Mouse (Mus musculus) olfactory bulb, adult 2 months (tissue): Measurements from ENCODE around the gene Slc35e2.

Experiments used
- CTCF ChIP-seq: fragments of 200-500 bp; IDR thresholded peaks from 2 replicates; pipeline ENCODE4 v1.5.1; 2012; ENCODE audit warnings: low read depth, mild to moderate bottlenecking, low read length, moderate library complexity; ENCODE audit not compliant: insufficient read depth
- POLR2A ChIP-seq: fragments of 200-500 bp; IDR thresholded peaks from 2 replicates; pipeline ENCODE4 v1.6.1; 2012; ENCODE audit warnings: mild to moderate bottlenecking, low read depth, low read length, moderate library complexity; ENCODE audit not compliant: insufficient read depth

GRCm38 (mm10) chr4:155605132-155605531 lies 3.9 kb downstream of the Slc35e2 start:
- TF ChIP-seq CTCF (no peak), POLR2A (no peak)
